Mouse (Mus musculus) liver, embryonic 14.5 days (tissue): ENCODE measurements at regions not wholly inside any gene's neighbourhood (a gene's known extent, or its start where the extent isn't known, plus 50 kb on each side); places are given as distances from the start of the nearest gene placed in this dataset.

Source experiments
- CTCF ChIP-seq: IDR thresholded peaks from 2 replicates; pipeline ENCODE4 v1.5.1; 2016; ENCODE audit warnings: antibody characterized with exemption, low read depth, control low read depth
- EP300 ChIP-seq: IDR thresholded peaks from 2 replicates; pipeline ENCODE4 v1.6.1; 2016; ENCODE audit warnings: antibody characterized with exemption, low read depth

- TF ChIP-seq EP300 (no peak), CTCF (no peak)
Observed at GRCm38 (mm10) chr3:148595561-148595960, 394.8 kb downstream of the Adgrl2 start.
